Mouse (Mus musculus): ENCODE measurements around the gene Ly6g6d. TPM values are rescaled to one million over a fixed set of nuclear protein-coding genes. Genes with fewer than 3 reads are reported as not detected.

Gene Ly6g6d
- polyA plus RNA-seq, 1 experiment from 2014 or later = 2.7 TPM

DNA sequence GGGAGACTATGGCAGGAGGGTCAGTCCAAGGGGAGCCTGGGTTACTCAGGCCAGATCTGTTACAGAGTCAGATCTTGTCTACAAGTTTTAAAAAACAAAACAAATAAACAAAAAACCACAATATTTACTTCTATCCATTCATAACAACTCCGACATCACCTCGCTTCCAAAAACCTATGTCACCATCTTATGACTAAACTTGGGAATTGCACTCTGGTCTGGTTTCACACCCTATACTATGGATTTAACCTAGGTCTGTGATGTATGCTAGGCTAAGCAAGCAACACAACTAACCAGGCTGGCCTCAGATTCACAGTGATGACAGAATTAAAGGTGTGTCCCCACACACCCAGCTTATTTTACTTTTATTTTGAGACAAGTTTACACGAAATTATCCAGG, 28.7 kb upstream of the Ly6g6d start:
- Histone ChIP-seq H3K36me3 (ENCODE audit: insufficient read depth) (peaks cover 26% of the 10 kb centered on the region), H3K4me1 (ENCODE audit: insufficient read depth) (no peaks in the 10 kb centered on the region), H3K9ac (no peak overlapping the region; the same call in 1 of the 2 replicates), H3K4me2 (no peak overlapping the region), H3K27ac (ENCODE audit: low read depth) (no peak overlapping the region), H3K4me3 (ENCODE audit: low read depth, low read length) (no peak overlapping the region), H3K9me3 (ENCODE audit: low read depth, low read length) (no peaks in the 10 kb centered on the region), H3K27me3 (ENCODE audit: insufficient read depth, low read length) (no peaks in the 10 kb centered on the region)
- DNase-seq (peak; percentile 13), ATAC-seq (ENCODE audit: insufficient read depth) (no peak)
- TF ChIP-seq CTCF (IDR thresholded peaks at IDR 0.05; ENCODE audit: low read depth) = peak; percentile 30
- 51% methylated on average over 3 of the region's 3 CpGs for WGBS

DNA sequence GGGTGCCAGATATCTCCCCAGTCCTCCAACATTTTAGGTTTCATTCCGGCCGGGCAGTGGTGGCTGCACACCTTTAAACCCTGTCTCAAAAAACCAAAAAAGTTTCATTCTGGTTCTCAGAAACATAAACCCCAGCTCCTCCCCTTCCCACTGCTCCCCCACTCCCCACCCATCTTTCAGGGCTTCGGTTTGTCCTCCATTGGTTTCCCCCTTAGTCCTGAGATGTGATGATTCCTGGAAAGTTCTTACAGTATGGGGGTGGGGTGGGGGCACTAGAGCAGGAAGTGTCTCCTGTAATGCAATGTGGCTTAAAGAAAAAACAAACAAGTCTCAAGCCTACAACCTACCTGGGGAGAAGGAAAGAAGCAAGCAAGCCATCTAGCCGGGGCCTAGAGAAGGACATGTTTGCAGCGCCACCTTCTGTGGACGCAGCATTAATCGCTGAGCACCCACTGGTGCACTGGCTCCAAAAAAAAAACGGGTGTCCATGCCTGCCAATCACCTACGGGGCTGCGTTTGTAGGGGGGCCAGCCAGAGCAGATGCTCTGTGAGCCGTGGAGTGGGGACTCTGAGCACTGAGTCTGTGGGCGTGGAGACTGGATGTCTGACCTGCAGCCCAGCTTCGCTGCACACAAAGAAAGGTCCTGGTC, 28.0 kb upstream of the Ly6g6d start:
- DNase-seq (peak; percentile 65), ATAC-seq (ENCODE audit: insufficient read depth) (0 out of 2 replicates have a peak, but pooled peaks have one; percentile 32)
- no peak overlapping the region; the same call in 1 of the 2 replicates for H3K4me2 ChIP-seq
- WGBS = 24% methylated on average over 13 of the region's 13 CpGs
- H3K9me3 ChIP-seq (ENCODE audit: low read depth, low read length) = no peaks in the 10 kb centered on the region
- peaks cover 33% of the 10 kb centered on the region for H3K36me3 ChIP-seq (ENCODE audit: insufficient read depth)
- peak overlapping the region; percentile 24; the same call in 1 of the 2 replicates for H3K9ac ChIP-seq
- no peak overlapping the region for H3K4me3 ChIP-seq (ENCODE audit: low read depth, low read length)
- no peaks in the 10 kb centered on the region for H3K4me1 ChIP-seq (ENCODE audit: insufficient read depth)
- H3K27ac ChIP-seq (ENCODE audit: low read depth) = no peak overlapping the region
- peak; percentile 69 for TF ChIP-seq CTCF (IDR thresholded peaks at IDR 0.05; ENCODE audit: low read depth)
- H3K27me3 ChIP-seq (ENCODE audit: insufficient read depth, low read length) = no peaks in the 10 kb centered on the region

GRCm38 (mm10) chr17:35104754-35105153, 26.9 kb upstream of the Ly6g6d start:
- Histone ChIP-seq H3K4me3 (ENCODE audit: low read depth, low read length) (no peak overlapping the region), H3K4me2 (no peak overlapping the region), H3K9ac (no peak overlapping the region), H3K27ac (ENCODE audit: low read depth) (no peak overlapping the region), H3K9me3 (ENCODE audit: low read depth, low read length) (no peaks in the 10 kb centered on the region), H3K36me3 (ENCODE audit: insufficient read depth) (peaks cover 44% of the 10 kb centered on the region), H3K27me3 (ENCODE audit: insufficient read depth, low read length) (no peaks in the 10 kb centered on the region), H3K4me1 (ENCODE audit: insufficient read depth) (no peaks in the 10 kb centered on the region)
- ATAC-seq (ENCODE audit: insufficient read depth) (no peak), DNase-seq (no peak)
- TF ChIP-seq CTCF (IDR thresholded peaks at IDR 0.05; ENCODE audit: low read depth) = no peak
- WGBS = 71% methylated on average over 6 of the region's 6 CpGs

DNA sequence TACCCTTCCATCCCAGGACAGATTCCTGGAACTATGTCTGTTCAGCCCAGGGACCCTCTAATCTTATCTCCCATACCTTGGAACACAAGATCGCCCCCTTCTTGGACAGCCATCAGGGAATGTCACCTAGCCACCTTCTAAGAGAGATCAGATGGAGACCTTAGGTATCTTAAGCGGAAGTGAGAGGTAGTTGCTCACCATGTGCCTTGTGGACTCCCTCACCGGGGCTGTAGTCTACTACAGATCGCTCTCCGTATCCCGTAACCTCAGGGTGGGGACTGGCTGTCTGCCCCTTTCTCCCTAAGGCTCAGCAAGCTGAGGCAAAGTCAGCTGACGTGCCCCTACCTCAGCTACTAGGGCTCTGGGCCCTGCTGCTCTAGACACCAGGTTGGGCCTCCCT, 26.2 kb upstream of the Ly6g6d start:
- Histone ChIP-seq H3K4me3 (ENCODE audit: low read depth, low read length) (no peak overlapping the region), H3K9me3 (ENCODE audit: low read depth, low read length) (no peaks in the 10 kb centered on the region), H3K36me3 (ENCODE audit: insufficient read depth) (peaks cover 51% of the 10 kb centered on the region), H3K9ac (no peak overlapping the region), H3K4me2 (no peak overlapping the region), H3K27me3 (ENCODE audit: insufficient read depth, low read length) (no peaks in the 10 kb centered on the region), H3K4me1 (ENCODE audit: insufficient read depth) (no peaks in the 10 kb centered on the region), H3K27ac (ENCODE audit: low read depth) (no peak overlapping the region)
- WGBS = 90% methylated on average over 7 of the region's 7 CpGs
- no peak for TF ChIP-seq CTCF (IDR thresholded peaks at IDR 0.05; ENCODE audit: low read depth)
- DNase-seq (no peak), ATAC-seq (ENCODE audit: insufficient read depth) (no peak)

GRCm38 (mm10) chr17:35103221-35103690, 25.4 kb upstream of the Ly6g6d start:
- WGBS = 52% methylated on average over 6 of the region's 6 CpGs
- DNase-seq (no peak), ATAC-seq (ENCODE audit: insufficient read depth) (no peak)
- H3K36me3 ChIP-seq (ENCODE audit: insufficient read depth) = peaks cover 59% of the 10 kb centered on the region
- no peak for TF ChIP-seq CTCF (IDR thresholded peaks at IDR 0.05; ENCODE audit: low read depth)
- H3K4me1 ChIP-seq (ENCODE audit: insufficient read depth) = no peaks in the 10 kb centered on the region
- H3K9ac ChIP-seq = no peak overlapping the region
- H3K9me3 ChIP-seq (ENCODE audit: low read depth, low read length) = no peaks in the 10 kb centered on the region
- H3K4me2 ChIP-seq = no peak overlapping the region
- no peak overlapping the region for H3K27ac ChIP-seq (ENCODE audit: low read depth)
- no peak overlapping the region for H3K4me3 ChIP-seq (ENCODE audit: low read depth, low read length)
- no peaks in the 10 kb centered on the region for H3K27me3 ChIP-seq (ENCODE audit: insufficient read depth, low read length)

GRCm38 (mm10) chr17:35102299-35102698, 24.4 kb upstream of the Ly6g6d start:
- Histone ChIP-seq H3K36me3 (ENCODE audit: insufficient read depth) (peaks cover 68% of the 10 kb centered on the region), H3K9ac (no peak overlapping the region)
- TF ChIP-seq CTCF (IDR thresholded peaks at IDR 0.05; ENCODE audit: low read depth) = no peak

DNA sequence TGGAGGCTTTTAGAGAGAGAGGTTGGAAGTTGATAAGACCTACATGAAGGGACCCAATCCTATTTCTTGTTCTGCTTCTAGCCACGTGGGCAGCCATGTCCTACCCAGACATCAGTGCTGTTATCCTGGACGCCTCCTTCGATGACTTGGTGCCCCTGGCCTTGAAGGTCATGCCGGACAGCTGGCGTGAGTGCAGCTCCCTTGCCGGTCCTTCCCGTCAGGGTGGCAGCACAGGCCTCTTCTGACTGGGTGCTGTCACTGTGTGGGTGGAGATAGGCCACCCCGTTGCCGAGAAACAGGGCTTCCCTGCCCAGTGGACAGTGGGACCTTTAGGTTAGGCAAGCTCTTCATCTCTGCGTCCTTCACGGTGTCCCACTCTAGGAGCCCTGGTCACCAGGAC, 23.3 kb upstream of the Ly6g6d start:
- H3K4me2 ChIP-seq = no peak overlapping the region
- DNase-seq (no peak), ATAC-seq (ENCODE audit: insufficient read depth) (no peak)
- H3K36me3 ChIP-seq (ENCODE audit: insufficient read depth) = peaks cover 80% of the 10 kb centered on the region
- no peak overlapping the region for H3K9ac ChIP-seq
- H3K4me1 ChIP-seq (ENCODE audit: insufficient read depth) = no peaks in the 10 kb centered on the region
- TF ChIP-seq CTCF (IDR thresholded peaks at IDR 0.05; ENCODE audit: low read depth) = no peak
- H3K4me3 ChIP-seq (ENCODE audit: low read depth, low read length) = no peak overlapping the region
- H3K27ac ChIP-seq (ENCODE audit: low read depth) = no peak overlapping the region
- WGBS = 83% methylated on average over 11 of the region's 11 CpGs
- no peaks in the 10 kb centered on the region for H3K9me3 ChIP-seq (ENCODE audit: low read depth, low read length)
- H3K27me3 ChIP-seq (ENCODE audit: insufficient read depth, low read length) = no peaks in the 10 kb centered on the region

More at GRCm38 (mm10) chr17:35102299-35102698, 24.4 kb upstream of the Ly6g6d start:
- Histone ChIP-seq H3K4me3 (ENCODE audit: low read depth, low read length) (no peak overlapping the region), H3K4me1 (ENCODE audit: insufficient read depth) (no peaks in the 10 kb centered on the region), H3K27me3 (ENCODE audit: insufficient read depth, low read length) (no peaks in the 10 kb centered on the region), H3K27ac (ENCODE audit: low read depth) (no peak overlapping the region), H3K4me2 (no peak overlapping the region), H3K9me3 (ENCODE audit: low read depth, low read length) (no peaks in the 10 kb centered on the region)
- ATAC-seq (ENCODE audit: insufficient read depth) (no peak), DNase-seq (no peak)
- WGBS = 67% methylated on average over 8 of the region's 8 CpGs

All from lung, embryonic 14.5 days (tissue).